Mouse (Mus musculus): ENCODE measurements around the gene Tnpo1. TPM values are rescaled to one million over a fixed set of nuclear protein-coding genes. Genes with fewer than 3 reads are reported as not detected.

Tnpo1 gene
- polyA plus RNA-seq, 1 experiment from 2014 or later = 84.2 TPM

DNA sequence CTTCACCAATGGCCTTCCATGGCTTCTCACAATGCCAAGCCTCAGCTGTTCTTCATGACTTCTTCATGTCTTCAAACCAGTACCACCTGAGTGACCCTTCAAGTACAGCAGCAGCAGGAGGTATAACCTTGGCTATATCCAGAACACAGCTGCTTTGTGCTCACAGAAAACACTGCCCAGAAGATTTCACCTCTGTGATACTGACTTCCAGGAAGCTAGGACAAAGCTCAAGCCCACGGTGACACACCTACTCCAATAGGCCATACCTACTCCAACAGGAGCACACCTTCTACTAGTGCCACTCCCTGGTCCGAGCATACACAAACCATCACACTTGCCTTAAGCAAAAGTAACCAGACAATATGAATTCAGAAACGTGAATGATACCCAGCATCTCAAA, 3.4 kb downstream of the Tnpo1 start:
- Histone ChIP-seq H3K4me2 (no peak overlapping the region), H3K9ac (no peak overlapping the region), H3K36me3 (replicated peaks) (peaks cover 40% of the 10 kb centered on the region), H3K4me3 (replicated peaks) (no peak overlapping the region), H3K27me3 (no peaks in the 10 kb centered on the region), H3K4me1 (peaks cover 17% of the 10 kb centered on the region), H3K27ac (no peak overlapping the region), H3K9me3 (no peaks in the 10 kb centered on the region; the same call in 1 of the 2 replicates)
- ATAC-seq (ENCODE audit: low FRiP score) = no peak
- WGBS = 96% methylated on average over 3 of the region's 3 CpGs

DNA sequence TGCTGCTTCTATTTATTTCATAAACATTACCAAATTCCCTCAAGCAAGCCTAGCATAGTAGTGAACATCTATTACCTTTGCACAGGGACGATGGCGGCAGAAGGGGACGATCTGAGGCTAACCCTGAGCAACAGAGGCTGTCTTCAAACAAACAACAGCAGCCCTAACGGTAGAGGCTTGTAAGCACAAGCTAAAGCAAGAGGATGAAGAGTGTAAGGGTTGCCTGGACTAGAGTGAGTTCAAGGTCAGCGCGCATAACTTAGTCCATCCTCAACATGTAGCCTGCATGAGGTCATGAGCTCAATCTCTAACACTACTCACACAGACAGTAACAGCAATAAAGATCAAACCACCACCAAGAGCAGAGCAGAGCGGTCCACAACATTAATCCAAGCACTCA, 4.9 kb downstream of the Tnpo1 start:
- WGBS = 96% methylated on average over 7 of the region's 7 CpGs
- Histone ChIP-seq H3K4me3 (replicated peaks) (no peak overlapping the region), H3K4me1 (peaks cover 19% of the 10 kb centered on the region), H3K27me3 (no peaks in the 10 kb centered on the region), H3K27ac (no peak overlapping the region), H3K9me3 (no peaks in the 10 kb centered on the region; the same call in 1 of the 2 replicates), H3K4me2 (no peak overlapping the region), H3K36me3 (replicated peaks) (peaks cover 45% of the 10 kb centered on the region), H3K9ac (no peak overlapping the region)
- no peak for ATAC-seq (ENCODE audit: low FRiP score)

DNA sequence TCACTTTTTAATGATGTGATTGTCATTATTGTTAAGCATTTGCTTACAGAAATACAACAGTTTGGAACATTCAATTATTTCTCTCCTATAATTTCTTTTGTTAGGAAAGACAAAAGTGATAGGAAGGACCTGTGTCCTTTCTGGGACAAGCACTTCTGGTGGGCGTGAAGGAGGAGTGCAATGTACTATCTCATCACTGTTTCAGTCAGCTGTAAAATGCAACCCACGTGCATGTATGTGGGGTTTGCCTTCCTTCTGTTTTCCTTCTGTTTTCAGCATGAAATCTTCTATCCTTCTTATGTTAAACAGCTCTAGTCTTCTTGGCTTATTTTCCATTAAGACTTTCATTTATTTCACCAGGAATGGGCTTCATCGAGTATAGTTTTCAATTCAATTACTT, 5.9 kb downstream of the Tnpo1 start:
- no peak overlapping the region for H3K4me2 ChIP-seq
- no peaks in the 10 kb centered on the region; the same call in 1 of the 2 replicates for H3K9me3 ChIP-seq
- no peaks in the 10 kb centered on the region for H3K27me3 ChIP-seq
- ATAC-seq (ENCODE audit: low FRiP score) = no peak
- H3K4me1 ChIP-seq = peaks cover 27% of the 10 kb centered on the region
- WGBS = 85% methylated on average over 3 of the region's 3 CpGs
- no peak overlapping the region for H3K9ac ChIP-seq
- H3K4me3 ChIP-seq (replicated peaks) = no peak overlapping the region
- H3K36me3 ChIP-seq (replicated peaks) = peaks cover 48% of the 10 kb centered on the region
- no peak overlapping the region for H3K27ac ChIP-seq

DNA sequence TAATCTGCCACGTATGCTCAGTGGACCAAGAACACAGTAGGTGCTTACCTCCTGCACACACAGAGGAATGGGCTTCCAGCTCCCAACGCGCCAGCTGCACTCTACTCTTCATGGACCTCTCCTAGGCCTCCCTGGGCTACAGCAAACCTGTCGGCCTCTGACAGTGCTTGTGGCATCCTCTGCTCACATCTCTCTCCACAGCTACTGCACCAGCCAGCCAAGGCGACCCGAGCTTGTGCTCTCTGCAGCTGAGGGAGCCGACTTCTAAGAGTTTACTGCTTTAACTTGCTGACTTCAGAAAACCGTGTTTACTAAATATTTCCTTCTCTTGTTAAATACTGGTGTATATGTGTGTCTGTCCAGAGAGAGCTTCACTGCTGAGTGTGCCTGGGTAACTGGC, 6.5 kb downstream of the Tnpo1 start:
- ATAC-seq (ENCODE audit: low FRiP score) = no peak
- H3K9me3 ChIP-seq = no peaks in the 10 kb centered on the region; the same call in 1 of the 2 replicates
- H3K4me1 ChIP-seq = peaks cover 33% of the 10 kb centered on the region
- peaks cover 48% of the 10 kb centered on the region for H3K36me3 ChIP-seq (replicated peaks)
- no peak overlapping the region for H3K4me2 ChIP-seq
- H3K27me3 ChIP-seq = no peaks in the 10 kb centered on the region
- no peak overlapping the region for H3K4me3 ChIP-seq (replicated peaks)
- 92% methylated on average over 8 of the region's 8 CpGs for WGBS
- no peak overlapping the region for H3K9ac ChIP-seq
- no peak overlapping the region for H3K27ac ChIP-seq

DNA sequence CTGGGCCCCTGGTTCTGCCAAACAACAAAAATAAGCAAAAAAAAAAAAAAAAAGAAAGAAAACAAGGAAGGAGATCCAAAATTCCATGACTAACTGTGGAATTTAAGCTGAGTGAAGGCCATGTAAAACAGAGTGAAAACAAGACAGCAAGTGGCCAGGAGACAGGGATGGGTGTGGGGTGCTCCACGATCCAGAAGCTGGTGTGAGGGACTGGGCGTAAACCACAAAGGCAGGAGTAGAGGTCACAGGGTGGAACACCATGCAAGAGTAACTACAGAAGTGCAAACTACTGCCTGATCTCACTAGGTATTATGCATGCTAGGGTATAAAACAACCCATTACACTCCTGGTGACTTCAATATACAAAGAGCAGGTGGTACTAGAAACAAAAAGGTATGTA, 8.3 kb downstream of the Tnpo1 start:
- peaks cover 42% of the 10 kb centered on the region for H3K4me1 ChIP-seq
- ATAC-seq (ENCODE audit: low FRiP score) = no peak
- H3K4me2 ChIP-seq = no peak overlapping the region
- peaks cover 42% of the 10 kb centered on the region for H3K36me3 ChIP-seq (replicated peaks)
- no peak overlapping the region for H3K9ac ChIP-seq
- H3K27ac ChIP-seq = no peak overlapping the region
- no peaks in the 10 kb centered on the region for H3K27me3 ChIP-seq
- H3K4me3 ChIP-seq (replicated peaks) = no peak overlapping the region
- no peaks in the 10 kb centered on the region; the same call in 1 of the 2 replicates for H3K9me3 ChIP-seq
- WGBS = 96% methylated on average over 2 of the region's 2 CpGs

DNA sequence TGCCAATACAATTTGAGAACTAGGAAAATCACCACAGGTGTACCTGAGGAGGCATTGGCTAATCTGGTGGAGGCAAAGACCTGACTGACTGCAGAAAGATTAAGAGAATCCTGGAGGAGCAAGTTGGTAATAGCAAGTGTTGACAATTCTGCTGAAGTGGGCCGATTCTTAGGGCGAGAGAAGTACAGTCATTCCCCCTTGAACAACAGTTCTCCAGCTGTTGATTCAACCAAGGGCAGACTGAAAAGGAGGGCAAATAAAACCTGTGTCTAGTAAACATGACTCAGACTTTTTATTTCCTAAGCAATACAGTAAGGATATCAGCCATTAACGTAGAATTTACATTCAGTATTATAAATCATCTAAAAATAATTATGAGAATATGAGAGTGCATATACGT, 10.6 kb downstream of the Tnpo1 start:
- 87% methylated on average over 4 of the region's 4 CpGs for WGBS
- H3K27me3 ChIP-seq = no peaks in the 10 kb centered on the region
- H3K9me3 ChIP-seq = no peaks in the 10 kb centered on the region
- H3K27ac ChIP-seq = peak overlapping the region; percentile 50; the same call in 1 of the 2 replicates
- no peak overlapping the region for H3K4me3 ChIP-seq (replicated peaks)
- no peak overlapping the region for H3K4me2 ChIP-seq
- peaks cover 24% of the 10 kb centered on the region for H3K36me3 ChIP-seq (replicated peaks)
- peaks cover 56% of the 10 kb centered on the region for H3K4me1 ChIP-seq
- H3K9ac ChIP-seq = no peak overlapping the region
- ATAC-seq (ENCODE audit: low FRiP score) = no peak

DNA sequence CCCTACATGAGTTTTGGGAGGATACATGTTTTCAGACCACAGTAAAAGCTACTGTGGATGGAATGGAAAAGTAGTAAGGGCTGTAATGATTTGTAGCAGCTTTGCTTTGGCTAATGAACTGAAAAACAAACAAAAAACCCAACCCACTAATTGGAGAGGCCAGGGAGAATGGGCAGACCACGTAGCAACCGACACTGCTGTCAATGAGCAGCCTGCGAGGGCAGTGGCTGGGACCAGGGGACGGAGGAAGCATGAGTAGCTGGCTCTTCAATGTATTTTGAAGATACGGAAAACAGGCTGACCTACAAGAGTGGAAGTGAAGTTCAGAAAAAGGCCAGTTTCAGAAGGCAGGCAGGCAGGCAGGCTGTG, 11.4 kb downstream of the Tnpo1 start:
- no peaks in the 10 kb centered on the region for H3K9me3 ChIP-seq
- H3K4me1 ChIP-seq = peaks cover 57% of the 10 kb centered on the region
- H3K4me2 ChIP-seq = peak overlapping the region; percentile 10; the same call in 1 of the 2 replicates
- no peaks in the 10 kb centered on the region for H3K27me3 ChIP-seq
- H3K4me3 ChIP-seq (replicated peaks) = no peak overlapping the region
- 35% methylated on average over 5 of the region's 5 CpGs for WGBS
- H3K27ac ChIP-seq = peak overlapping the region; percentile 50; the same call in 1 of the 2 replicates
- peak overlapping the region; percentile 33; the same call in 1 of the 2 replicates for H3K9ac ChIP-seq
- peak; percentile 31; the same call in 1 of the 2 replicates for ATAC-seq (ENCODE audit: low FRiP score)
- peaks cover 22% of the 10 kb centered on the region for H3K36me3 ChIP-seq (replicated peaks)

DNA sequence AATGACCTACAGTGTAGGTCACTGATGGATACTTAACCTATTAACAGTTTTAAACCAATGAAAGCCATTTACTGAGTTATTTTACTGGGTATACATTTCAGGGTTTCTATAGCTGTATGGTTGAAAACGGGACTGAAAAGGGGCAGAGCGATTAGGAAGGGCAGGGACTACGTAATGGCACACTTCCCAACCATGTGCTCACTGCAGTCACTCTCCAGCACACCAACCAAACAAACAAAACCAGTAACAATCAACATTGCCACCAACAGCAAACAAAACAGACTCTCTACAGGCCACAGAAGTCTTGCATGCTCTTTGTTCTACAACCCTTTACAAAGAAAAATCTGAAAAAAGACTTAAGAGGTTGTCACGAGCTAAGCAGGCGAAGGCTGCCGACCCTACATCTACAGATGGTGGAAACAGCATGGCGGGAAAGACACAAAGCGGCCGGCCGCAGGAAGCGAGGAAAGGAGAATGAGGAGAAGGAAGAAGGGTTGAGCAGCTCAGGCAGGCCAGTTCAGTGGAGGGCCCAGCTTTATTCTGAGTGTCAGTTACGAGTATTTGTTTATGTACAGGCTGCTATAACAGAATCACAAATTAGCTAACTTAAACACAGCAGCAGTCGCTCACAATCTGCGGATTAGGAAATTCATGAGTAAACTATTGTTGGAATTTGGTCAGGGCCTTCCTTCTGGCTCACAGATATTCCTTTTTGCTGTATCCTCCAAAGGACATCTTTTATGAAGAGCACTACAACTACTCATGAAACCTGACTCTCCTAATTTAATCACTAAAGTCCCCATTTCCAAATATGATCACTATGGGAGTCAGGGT, 12.0 kb downstream of the Tnpo1 start:
- H3K4me3 ChIP-seq (replicated peaks) = no peak overlapping the region
- H3K27ac ChIP-seq = peak overlapping the region; percentile 50
- WGBS = 36% methylated on average over 14 of the region's 14 CpGs
- H3K36me3 ChIP-seq (replicated peaks) = peaks cover 17% of the 10 kb centered on the region; the same call in 1 of the 2 replicates
- H3K9me3 ChIP-seq = no peaks in the 10 kb centered on the region
- peaks cover 59% of the 10 kb centered on the region for H3K4me1 ChIP-seq
- ATAC-seq (ENCODE audit: low FRiP score) = peak; percentile 37; the same call in 1 of the 2 replicates
- peak overlapping the region; percentile 4 for H3K4me2 ChIP-seq
- no peak overlapping the region for H3K9ac ChIP-seq
- H3K27me3 ChIP-seq = no peaks in the 10 kb centered on the region

DNA sequence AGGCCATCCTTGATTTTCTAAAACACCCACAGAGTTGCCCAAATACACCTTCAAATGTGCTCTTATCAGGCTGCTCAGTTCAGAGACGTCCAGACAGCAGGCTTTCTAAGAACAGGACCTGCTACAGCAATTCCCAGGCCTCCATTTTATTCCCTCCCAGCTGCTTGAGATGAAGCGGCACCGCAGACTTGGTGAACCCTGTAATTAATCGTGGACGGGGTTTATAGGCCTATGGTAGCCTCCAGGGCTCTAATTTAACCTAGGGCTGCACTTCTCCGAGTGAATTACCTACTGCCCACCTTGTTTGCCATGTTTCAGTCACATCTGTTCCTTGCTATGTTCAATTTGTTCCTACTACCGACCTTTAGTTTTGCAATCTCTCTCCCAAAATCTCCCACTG, 13.0 kb downstream of the Tnpo1 start:
- Histone ChIP-seq H3K27me3 (no peaks in the 10 kb centered on the region), H3K9me3 (no peaks in the 10 kb centered on the region), H3K27ac (no peak overlapping the region), H3K9ac (no peak overlapping the region), H3K4me3 (replicated peaks) (no peak overlapping the region), H3K4me1 (peaks cover 62% of the 10 kb centered on the region), H3K4me2 (no peak overlapping the region), H3K36me3 (replicated peaks) (peaks cover 8% of the 10 kb centered on the region; the same call in 1 of the 2 replicates)
- ATAC-seq (ENCODE audit: low FRiP score) = no peak
- WGBS = 68% methylated on average over 7 of the region's 7 CpGs

DNA sequence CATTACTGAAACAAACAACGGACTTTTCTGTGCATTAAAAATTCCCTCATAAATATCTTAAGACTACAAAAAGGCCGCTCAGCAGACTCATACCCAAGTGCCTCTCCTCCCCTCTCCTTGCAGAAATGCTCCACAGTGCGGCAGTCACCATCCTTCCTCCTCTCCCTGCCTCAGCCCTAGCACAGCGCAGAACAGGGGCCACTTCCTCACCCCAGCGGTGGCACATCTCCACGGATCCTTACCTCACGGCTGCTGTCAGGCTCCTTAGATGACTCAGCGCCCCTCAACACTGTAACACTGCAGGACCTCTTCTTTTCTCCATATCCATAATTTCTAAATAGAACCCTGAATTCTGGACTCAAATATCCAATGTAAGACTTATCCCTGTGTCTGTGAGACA, 13.6 kb downstream of the Tnpo1 start:
- Histone ChIP-seq H3K9ac (no peak overlapping the region), H3K27ac (no peak overlapping the region)

DNA sequence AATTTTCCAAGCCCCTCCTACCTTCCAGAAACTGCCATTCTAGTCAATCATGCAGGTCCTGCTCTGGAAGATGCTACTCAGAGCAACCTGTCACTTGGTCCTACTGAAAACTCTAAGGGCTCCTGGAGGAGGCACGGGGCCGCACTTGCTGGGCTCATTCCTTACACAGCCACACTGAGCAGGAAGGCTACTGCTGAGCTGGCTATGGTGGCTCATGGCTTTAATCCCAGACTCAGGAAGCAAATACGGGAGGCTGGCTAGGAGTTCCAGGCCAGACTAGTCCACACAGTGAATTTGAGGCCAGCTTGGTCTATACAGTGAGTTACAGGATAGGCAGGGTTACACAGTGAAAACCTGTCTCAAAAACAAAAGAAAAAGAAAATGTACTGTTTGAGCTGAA, 15.4 kb downstream of the Tnpo1 start:
- no peak overlapping the region for H3K9ac ChIP-seq
- H3K36me3 ChIP-seq (replicated peaks) = 0 out of 2 replicates have a peak, but pooled peaks cover 4% of the 10 kb centered on the region
- H3K4me2 ChIP-seq = no peak overlapping the region
- H3K4me1 ChIP-seq = peaks cover 56% of the 10 kb centered on the region
- H3K9me3 ChIP-seq = no peaks in the 10 kb centered on the region
- no peak for ATAC-seq (ENCODE audit: low FRiP score)
- no peak overlapping the region for H3K4me3 ChIP-seq (replicated peaks)
- H3K27ac ChIP-seq = no peak overlapping the region
- H3K27me3 ChIP-seq = no peaks in the 10 kb centered on the region
- 66% methylated on average over 3 of the region's 3 CpGs for WGBS

More for the DNA sequence above, 13.6 kb downstream of the Tnpo1 start:
- 77% methylated on average over 8 of the region's 8 CpGs for WGBS
- H3K4me2 ChIP-seq = no peak overlapping the region
- H3K36me3 ChIP-seq (replicated peaks) = peaks cover 8% of the 10 kb centered on the region; the same call in 1 of the 2 replicates
- H3K4me3 ChIP-seq (replicated peaks) = no peak overlapping the region
- H3K9me3 ChIP-seq = no peaks in the 10 kb centered on the region
- no peaks in the 10 kb centered on the region for H3K27me3 ChIP-seq
- H3K4me1 ChIP-seq = peaks cover 62% of the 10 kb centered on the region
- ATAC-seq (ENCODE audit: low FRiP score) = no peak

DNA sequence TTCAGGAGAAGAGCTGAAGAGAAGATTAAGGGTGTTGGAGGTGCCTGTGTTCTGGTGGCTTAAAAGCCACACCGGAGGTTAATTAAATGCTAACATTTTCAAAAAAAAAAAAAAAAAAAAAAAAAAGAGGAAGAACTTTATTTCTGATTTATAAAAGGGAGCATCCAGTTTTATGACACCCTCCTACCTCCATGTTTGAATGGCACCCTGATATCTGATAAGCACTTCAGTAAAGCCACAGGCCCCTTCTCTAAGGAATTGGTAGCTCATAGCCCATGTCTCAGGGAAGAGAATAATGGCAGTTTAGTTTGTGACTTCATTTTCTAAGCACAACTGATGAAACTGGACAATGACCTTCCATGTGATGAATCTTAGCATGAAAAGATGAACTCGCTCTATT, 21.6 kb downstream of the Tnpo1 start:
- 0 out of 2 replicates have a peak, but pooled peaks cover 4% of the 10 kb centered on the region for H3K9me3 ChIP-seq
- no peaks in the 10 kb centered on the region for H3K27me3 ChIP-seq
- 100% methylated on average over 2 of the region's 2 CpGs for WGBS
- no peak overlapping the region for H3K27ac ChIP-seq
- H3K9ac ChIP-seq = no peak overlapping the region
- ATAC-seq (ENCODE audit: low FRiP score) = no peak
- no peak overlapping the region for H3K4me3 ChIP-seq (replicated peaks)
- H3K4me1 ChIP-seq = peaks cover 7% of the 10 kb centered on the region
- H3K4me2 ChIP-seq = no peak overlapping the region
- peaks cover 31% of the 10 kb centered on the region for H3K36me3 ChIP-seq (replicated peaks)

All from forebrain, embryonic 12.5 days (tissue).